Mouse (Mus musculus) forebrain, embryonic 12.5 days (tissue): ENCODE results near the gene Sptbn1. TPM values are rescaled to one million over a fixed set of nuclear protein-coding genes. Genes with fewer than 3 reads are reported as not detected.
A peak's percentile ranks its signal among the peaks of the same experiment; 100 is the strongest.

ENCODE experiments used
- ATAC-seq: fragments of 200-750 bp; cut with Nextera tagmentation; 2 replicates; pipeline ENCODE4 v1.8.0; 2017; ENCODE audit warnings: moderate TSS enrichment; ENCODE audit not compliant: low FRiP score
- H3K27ac ChIP-seq: fragments of 300-500 bp; sonication (generic); 2 replicates; pipeline ENCODE4 v1.5.1; 2016; ENCODE audit warnings: mild to moderate bottlenecking
- H3K27me3 ChIP-seq: fragments of 300-500 bp; sonication (generic); 2 replicates; pipeline ENCODE4 v1.6.1; 2016; ENCODE audit warnings: mild to moderate bottlenecking
- H3K36me3 ChIP-seq: fragments of 300-500 bp; sonication (generic); replicated peaks from 2 replicates; pipeline ENCODE4 v1.6.1; 2016; ENCODE audit warnings: mild to moderate bottlenecking
- H3K4me1 ChIP-seq: fragments of 300-500 bp; sonication (generic); 2 replicates; pipeline ENCODE4 v1.6.1; 2016
- H3K4me2 ChIP-seq: fragments of 300-500 bp; sonication (generic); 2 replicates; pipeline ENCODE4 v1.6.1; 2016; ENCODE audit warnings: mild to moderate bottlenecking, moderate library complexity
- H3K4me3 ChIP-seq: fragments of 300-500 bp; sonication (generic); replicated peaks from 2 replicates; pipeline ENCODE4 v1.5.1; 2016; ENCODE audit warnings: mild to moderate bottlenecking
- H3K9ac ChIP-seq: fragments of 300-500 bp; sonication (generic); 2 replicates; pipeline ENCODE4 v1.6.1; 2016; ENCODE audit warnings: mild to moderate bottlenecking
- H3K9me3 ChIP-seq: fragments of 300-500 bp; sonication (generic); 2 replicates; pipeline ENCODE4 v1.6.1; 2016
- WGBS: fragments of 180-500 bp; shearing (Covaris S2); methylation state at CpG from one replicate; pipeline ENCODE4 v1.1.7; 2016; 5-methylcytosine and 5-hydroxymethylcytosine counted together
- polyA plus RNA-seq: library from polyadenylated mRNA; unstranded; fragments of >200 nt; fragmentation: Nextera tagmentation; extraction: Ambion mirVana; gene quantifications from 2 replicates; pipeline ENCODE4 v1.2.1, GENCODE M21; 2016

The Sptbn1 gene
- polyA plus RNA-seq, result 84.4 and 85.9 TPM in 2 replicates

DNA sequence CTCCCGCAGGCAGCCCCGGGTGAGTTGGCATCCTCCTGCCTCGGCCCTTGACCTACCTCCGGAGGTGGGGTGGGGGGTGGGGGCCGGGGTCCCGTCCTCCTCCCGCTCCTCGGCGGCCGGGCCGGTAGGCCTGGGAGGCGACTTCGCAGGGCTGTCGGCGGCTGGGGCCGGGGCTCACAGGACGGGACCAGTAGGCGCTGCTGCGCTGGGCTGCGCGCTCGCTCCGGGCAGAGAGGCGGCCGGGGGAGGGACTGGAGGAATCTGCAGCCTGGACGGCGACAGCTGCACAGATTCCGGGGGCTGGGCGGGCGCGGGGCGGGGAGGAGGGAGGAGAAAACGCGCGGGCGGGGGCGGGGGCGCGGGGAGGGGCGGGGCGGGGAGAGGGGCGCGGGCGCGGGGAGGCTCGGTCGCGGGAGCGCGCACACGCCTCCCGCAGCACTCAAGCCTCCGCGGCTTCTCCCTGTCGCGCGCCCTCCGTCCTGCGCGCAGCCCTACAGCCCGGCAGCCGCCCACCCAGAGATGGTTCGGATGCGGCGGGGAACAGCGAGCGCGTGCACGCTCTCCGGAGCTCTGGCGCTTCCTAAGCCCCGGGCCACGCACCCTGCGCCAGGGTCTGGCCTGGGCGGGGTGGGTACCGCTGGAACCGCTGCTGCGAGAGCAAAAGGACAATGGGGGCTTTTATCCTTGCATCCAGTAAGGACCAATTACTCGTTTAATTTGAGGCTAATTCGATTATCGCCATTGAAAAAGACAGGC is at the start of gene Sptbn1:
TSS of gene Sptbn1 (minus strand) at position 284 of the 756 bp plus-strand sequence.
- peaks cover 21% of the 10 kb centered on the region for H3K4me1 ChIP-seq
- no peaks in the 10 kb centered on the region for H3K9me3 ChIP-seq
- H3K36me3 ChIP-seq, result no peaks in the 10 kb centered on the region
- WGBS, result 0% methylated on average over 39 of the region's 81 CpGs
- H3K9ac ChIP-seq, result peak within 1 kb of the TSS; percentile 86
- H3K27ac ChIP-seq, result peak within 1 kb of the TSS; percentile 91
- H3K27me3 ChIP-seq, result peaks cover 18% of the 10 kb centered on the region
- peak within 1 kb of the TSS; percentile 81 for H3K4me2 ChIP-seq
- peak within 1 kb of the TSS; percentile 85 for H3K4me3 ChIP-seq
- ATAC-seq, result peak; percentile 96

DNA sequence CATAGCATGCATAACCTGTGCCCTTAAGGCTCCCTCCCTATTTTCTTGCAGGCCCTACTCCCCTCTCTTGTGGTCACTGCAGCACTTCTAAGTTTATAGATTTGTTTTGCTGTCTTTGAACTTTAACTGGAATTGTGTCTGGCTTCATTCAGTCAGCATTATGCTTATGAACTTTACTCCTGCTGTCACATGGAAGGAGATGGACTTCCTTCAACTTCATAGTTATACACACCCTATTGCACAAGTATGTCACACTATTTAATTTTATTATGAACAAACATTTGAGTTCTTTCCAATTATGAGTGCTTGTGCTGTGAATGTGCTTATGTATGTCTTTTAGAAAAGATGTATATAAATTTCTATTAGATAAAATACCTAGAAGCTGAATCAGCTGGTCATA is 26.3 kb upstream of the Sptbn1 start:
- Histone ChIP-seq H3K4me3 (no peak overlapping the region), H3K4me1 (no peaks in the 10 kb centered on the region), H3K4me2 (no peak overlapping the region), H3K36me3 (no peaks in the 10 kb centered on the region), H3K9ac (no peak overlapping the region), H3K9me3 (no peaks in the 10 kb centered on the region), H3K27me3 (no peaks in the 10 kb centered on the region), H3K27ac (no peak overlapping the region)
- ATAC-seq, result no peak

- Histone ChIP-seq H3K9me3 (no peaks in the 10 kb centered on the region), H3K36me3 (no peaks in the 10 kb centered on the region), H3K4me2 (no peak overlapping the region), H3K27me3 (no peaks in the 10 kb centered on the region), H3K4me1 (no peaks in the 10 kb centered on the region), H3K9ac (no peak overlapping the region), H3K4me3 (no peak overlapping the region), H3K27ac (no peak overlapping the region)
- WGBS, result 91% methylated on average over 3 of the region's 3 CpGs
- no peak for ATAC-seq
These were observed 24.5 kb upstream of the Sptbn1 start for GRCm38 (mm10) chr11:30292221-30293160.

DNA sequence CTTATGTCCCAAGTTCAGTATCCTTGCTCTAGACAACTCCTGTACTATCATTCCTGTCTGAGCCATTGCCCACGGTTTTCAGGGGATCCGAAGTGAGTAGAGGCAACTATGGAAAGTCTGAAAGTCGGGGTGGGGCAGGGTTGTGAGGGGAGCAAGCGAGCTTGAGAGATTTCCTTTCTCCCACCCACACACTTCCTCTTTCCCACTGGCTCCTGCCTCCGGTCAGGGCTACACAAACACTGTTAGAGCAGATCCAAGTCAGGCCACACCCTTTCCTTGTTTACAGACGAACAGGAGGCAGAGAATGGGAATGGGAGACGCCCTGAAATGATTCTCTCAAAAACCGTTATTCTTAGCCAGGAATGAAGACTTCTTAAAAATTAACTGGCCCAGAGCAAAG is 23.2 kb upstream of the Sptbn1 start:
- no peak overlapping the region for H3K27ac ChIP-seq
- WGBS, result 68% methylated on average over 8 of the region's 8 CpGs

DNA sequence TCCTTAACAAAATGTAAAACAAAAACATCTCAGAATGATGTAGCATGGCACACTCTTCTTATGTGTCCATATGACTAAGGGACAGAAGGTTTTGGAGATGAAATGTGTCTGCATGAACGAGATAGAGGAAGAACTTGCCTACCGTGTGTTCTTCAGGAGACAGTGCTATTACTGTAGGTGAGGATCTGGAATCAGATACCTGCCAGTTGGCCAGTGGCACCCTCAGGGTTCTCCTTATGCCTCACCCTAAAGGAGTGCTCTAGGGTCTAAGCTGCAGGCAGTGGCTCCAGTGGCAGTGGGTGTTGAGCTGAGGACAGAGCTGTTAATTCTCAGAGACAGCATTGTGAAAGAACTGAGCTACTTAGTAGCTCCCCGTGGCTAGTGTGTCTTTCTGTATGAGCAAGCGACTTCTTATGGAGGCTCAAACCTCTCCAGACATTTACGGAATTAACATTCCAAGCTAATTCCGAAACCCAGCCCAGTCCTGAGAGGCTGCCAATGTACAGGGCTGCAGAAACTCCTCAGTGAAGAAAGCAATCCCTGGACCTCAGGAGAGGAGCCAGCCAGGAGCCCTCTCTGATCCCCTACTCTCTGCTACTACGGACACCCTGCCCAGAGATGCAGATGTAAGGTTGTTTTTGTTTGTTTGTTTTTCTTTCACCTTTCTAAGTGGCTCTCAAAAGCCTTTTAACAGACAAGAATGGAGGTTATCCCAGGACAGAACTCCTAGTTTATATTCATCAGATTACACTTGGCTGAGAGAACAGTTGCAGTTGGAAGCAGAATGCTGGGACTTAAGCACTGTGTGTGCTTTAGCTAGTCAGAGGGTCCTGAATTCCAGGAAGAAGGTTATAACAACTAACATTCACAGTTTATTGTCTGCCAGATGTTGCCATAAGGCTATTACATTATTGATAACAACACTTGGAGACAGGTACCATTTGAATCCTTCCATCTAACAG is 21.8 kb upstream of the Sptbn1 start:
- H3K27me3 ChIP-seq, result no peaks in the 10 kb centered on the region
- H3K27ac ChIP-seq, result no peak overlapping the region
- WGBS, result 49% methylated on average over 7 of the region's 7 CpGs
- H3K4me2 ChIP-seq, result no peak overlapping the region
- no peaks in the 10 kb centered on the region for H3K36me3 ChIP-seq
- ATAC-seq, result no peak
- H3K4me3 ChIP-seq, result no peak overlapping the region
- H3K4me1 ChIP-seq, result no peaks in the 10 kb centered on the region
- no peaks in the 10 kb centered on the region for H3K9me3 ChIP-seq
- no peak overlapping the region for H3K9ac ChIP-seq

More for the DNA sequence above, 23.2 kb upstream of the Sptbn1 start:
- H3K4me2 ChIP-seq, result no peak overlapping the region
- H3K9me3 ChIP-seq, result no peaks in the 10 kb centered on the region
- no peak overlapping the region for H3K4me3 ChIP-seq
- no peaks in the 10 kb centered on the region for H3K27me3 ChIP-seq
- no peaks in the 10 kb centered on the region for H3K4me1 ChIP-seq
- H3K9ac ChIP-seq, result no peak overlapping the region
- no peak for ATAC-seq
- H3K36me3 ChIP-seq, result no peaks in the 10 kb centered on the region

GRCm38 (mm10) chr11:30288075-30288474 is 20.1 kb upstream of the Sptbn1 start:
- H3K4me3 ChIP-seq, result no peak overlapping the region
- H3K4me1 ChIP-seq, result no peaks in the 10 kb centered on the region
- no peak for ATAC-seq
- H3K9ac ChIP-seq, result no peak overlapping the region
- no peak overlapping the region for H3K27ac ChIP-seq
- H3K36me3 ChIP-seq, result no peaks in the 10 kb centered on the region
- WGBS, result 86% methylated on average over 2 of the region's 2 CpGs
- no peaks in the 10 kb centered on the region for H3K27me3 ChIP-seq
- H3K9me3 ChIP-seq, result no peaks in the 10 kb centered on the region
- no peak overlapping the region for H3K4me2 ChIP-seq

DNA sequence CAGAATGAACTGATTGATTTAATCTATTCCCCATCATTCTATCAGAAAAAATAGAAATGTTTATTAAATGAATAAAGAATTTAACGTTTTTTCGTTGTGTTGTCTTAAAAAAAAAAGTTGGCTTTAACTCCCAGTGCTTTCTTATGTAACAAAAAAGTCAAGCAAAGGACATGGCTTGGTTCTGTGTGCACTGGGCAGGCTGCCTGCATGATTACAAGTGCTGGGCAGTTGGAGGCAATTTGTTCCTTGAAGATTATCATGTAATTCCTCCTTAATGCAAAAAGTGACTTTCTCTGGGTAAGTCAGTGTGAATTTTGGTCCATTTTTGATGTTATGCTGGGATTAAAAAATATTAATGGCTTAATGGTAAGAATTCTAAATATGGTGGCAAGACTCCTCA is 15.7 kb upstream of the Sptbn1 start:
- H3K4me1 ChIP-seq, result no peaks in the 10 kb centered on the region

GRCm38 (mm10) chr11:30281096-30281495 is 13.1 kb upstream of the Sptbn1 start:
- Histone ChIP-seq H3K4me1 (no peaks in the 10 kb centered on the region), H3K9ac (no peak overlapping the region), H3K36me3 (no peaks in the 10 kb centered on the region), H3K27me3 (no peaks in the 10 kb centered on the region), H3K27ac (no peak overlapping the region), H3K4me3 (no peak overlapping the region), H3K9me3 (no peaks in the 10 kb centered on the region), H3K4me2 (no peak overlapping the region)
- WGBS, result 88% methylated on average over 5 of the region's 5 CpGs
- ATAC-seq, result no peak

More for the DNA sequence above, 15.7 kb upstream of the Sptbn1 start:
- H3K27me3 ChIP-seq, result no peaks in the 10 kb centered on the region
- no peak overlapping the region for H3K4me2 ChIP-seq
- no peak overlapping the region for H3K4me3 ChIP-seq
- H3K9ac ChIP-seq, result no peak overlapping the region
- H3K36me3 ChIP-seq, result no peaks in the 10 kb centered on the region
- WGBS, result 68% methylated on average over 2 of the region's 2 CpGs
- H3K9me3 ChIP-seq, result no peaks in the 10 kb centered on the region
- no peak overlapping the region for H3K27ac ChIP-seq
- no peak for ATAC-seq

DNA sequence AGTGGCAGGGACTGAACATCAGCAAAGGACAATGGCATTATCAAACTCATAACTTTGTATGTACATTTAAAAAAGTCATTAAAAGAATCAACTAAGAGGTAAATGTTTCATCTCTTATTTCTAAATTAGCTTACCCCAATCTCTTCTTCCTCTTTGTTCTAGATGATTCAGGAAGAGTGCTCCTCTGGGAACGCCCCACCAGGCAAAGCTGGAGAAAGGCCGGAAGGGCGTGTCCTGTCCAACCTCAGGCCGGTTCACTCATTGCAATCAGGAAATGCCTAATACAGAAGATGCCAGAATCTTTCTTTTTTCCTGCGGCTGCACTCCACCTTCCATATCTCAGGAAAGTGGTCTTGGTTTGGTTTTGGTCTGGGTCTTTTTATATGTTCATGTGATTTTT is 11.3 kb upstream of the Sptbn1 start:
- Histone ChIP-seq H3K27me3 (no peaks in the 10 kb centered on the region), H3K4me1 (no peaks in the 10 kb centered on the region), H3K27ac (no peak overlapping the region), H3K9ac (no peak overlapping the region), H3K9me3 (no peaks in the 10 kb centered on the region), H3K4me2 (no peak overlapping the region), H3K4me3 (no peak overlapping the region), H3K36me3 (no peaks in the 10 kb centered on the region)
- ATAC-seq, result no peak
- WGBS, result 88% methylated on average over 5 of the region's 5 CpGs

GRCm38 (mm10) chr11:30275436-30276031 is 7.6 kb upstream of the Sptbn1 start:
- no peak for ATAC-seq
- Histone ChIP-seq H3K9ac (no peak overlapping the region), H3K27me3 (0 out of 2 replicates have a peak, but pooled peaks cover 3% of the 10 kb centered on the region), H3K4me2 (no peak overlapping the region), H3K27ac (no peak overlapping the region), H3K36me3 (no peaks in the 10 kb centered on the region), H3K4me1 (no peaks in the 10 kb centered on the region), H3K9me3 (no peaks in the 10 kb centered on the region), H3K4me3 (no peak overlapping the region)
- WGBS, result 57% methylated on average over 3 of the region's 3 CpGs

DNA sequence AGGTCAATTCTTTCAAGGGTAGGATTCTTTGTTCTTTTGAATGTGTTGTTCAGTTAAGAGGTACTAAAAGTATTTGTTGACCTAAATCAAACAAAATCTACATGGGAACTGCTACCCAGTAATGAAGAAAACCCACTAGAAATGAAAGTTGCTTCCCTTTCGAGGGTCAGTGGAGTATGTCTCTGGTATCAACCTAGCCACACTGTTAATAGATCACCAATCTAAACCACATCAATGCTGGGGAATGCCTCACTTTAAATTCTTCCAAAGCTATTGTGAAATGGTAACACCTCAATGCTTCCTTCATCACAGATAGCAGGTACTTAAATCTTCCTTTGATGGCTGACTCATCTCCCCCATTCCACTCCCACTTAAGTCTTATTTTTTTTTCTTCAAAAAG is 1.5 kb upstream of the Sptbn1 start:
- Histone ChIP-seq H3K9me3 (no peaks in the 10 kb centered on the region), H3K36me3 (no peaks in the 10 kb centered on the region), H3K9ac (no peak overlapping the region), H3K4me1 (peaks cover 21% of the 10 kb centered on the region), H3K27ac (no peak overlapping the region), H3K4me2 (no peak overlapping the region), H3K4me3 (no peak overlapping the region), H3K27me3 (peaks cover 18% of the 10 kb centered on the region)
- ATAC-seq, result no peak
- WGBS, result 92% methylated on average over 1 of the region's 1 CpGs
